Mouse (Mus musculus) midbrain, embryonic 14.5 days (tissue): ENCODE results near the gene Inafm1. TPM values are rescaled to one million over a fixed set of nuclear protein-coding genes. Genes with fewer than 3 reads are reported as not detected.
"Not testable (repeated sequence)": the region's sequence is repeated elsewhere in the genome, so short reads cannot be mapped to it uniquely, and the experiment has no call there.

Experiments used
- ATAC-seq: fragments of 200-750 bp; cut with Nextera tagmentation; 2 replicates; pipeline ENCODE4 v1.8.0; 2017; ENCODE audit warnings: moderate number of reproducible peaks, moderate library complexity; ENCODE audit not compliant: low FRiP score, low TSS enrichment
- DNase-seq: peaks from one replicate; pipeline ENCODE4 v3.0.0-alpha.2; 2015
- H3K27ac ChIP-seq: fragments of 300-500 bp; sonication (generic); replicated peaks from 2 replicates; pipeline ENCODE4 v1.5.1; 2014; ENCODE audit warnings: mild to moderate bottlenecking, low read depth, low read length, moderate library complexity
- H3K27me3 ChIP-seq: fragments of 300-500 bp; sonication (generic); 2 replicates; pipeline ENCODE4 v1.6.1; 2014; ENCODE audit warnings: low read length, control low read depth, mixed read lengths; ENCODE audit not compliant: control insufficient read depth, insufficient read depth
- H3K36me3 ChIP-seq: fragments of 300-500 bp; sonication (generic); 2 replicates; pipeline ENCODE4 v1.6.1; 2014; ENCODE audit warnings: low read length, control low read depth; ENCODE audit not compliant: control insufficient read depth, insufficient read depth
- H3K4me1 ChIP-seq: fragments of 300-500 bp; sonication (generic); 2 replicates; pipeline ENCODE4 v1.6.1; 2014; ENCODE audit warnings: mild to moderate bottlenecking, antibody characterized with exemption, low read length, control low read depth; ENCODE audit not compliant: control insufficient read depth, insufficient read depth
- H3K4me2 ChIP-seq: fragments of 300-500 bp; sonication (generic); 2 replicates; pipeline ENCODE4 v1.6.1; 2014; ENCODE audit warnings: mild to moderate bottlenecking, low read length, moderate library complexity
- H3K4me3 ChIP-seq: fragments of 300-500 bp; sonication (generic); replicated peaks from 2 replicates; pipeline ENCODE4 v1.5.1; 2014; ENCODE audit warnings: low read depth, low read length
- H3K9ac ChIP-seq: fragments of 300-500 bp; sonication (generic); replicated peaks from 2 replicates; pipeline ENCODE4 v1.6.1; 2014; ENCODE audit warnings: mild to moderate bottlenecking, low read length, moderate library complexity
- H3K9me3 ChIP-seq: fragments of 300-500 bp; sonication (generic); 2 replicates; pipeline ENCODE4 v1.6.1; 2016; ENCODE audit warnings: low read length, control low read depth, mixed read lengths; ENCODE audit not compliant: control insufficient read depth
- WGBS: fragments of 180-500 bp; shearing (Covaris S2); extraction: QIAGEN DNeasy Blood & Tissue Kit; methylation state at CpG from one replicate; pipeline ENCODE4 v1.1.7; 2014; 5-methylcytosine and 5-hydroxymethylcytosine counted together
- polyA plus RNA-seq: library from polyadenylated mRNA; unstranded; fragments of >200 nt; fragmentation: Nextera tagmentation; extraction: Ambion mirVana; gene quantifications from 2 replicates; pipeline ENCODE4 v1.2.1, GENCODE M21; 2014

The Inafm1 gene
- polyA plus RNA-seq, 1 experiment from 2014 or later = 36.4 TPM

- ATAC-seq, H3K9me3 ChIP-seq, H3K4me3 ChIP-seq, H3K27me3 ChIP-seq, H3K27ac ChIP-seq, H3K36me3 ChIP-seq, H3K4me2 ChIP-seq, DNase-seq, H3K9ac ChIP-seq: not testable (repeated sequence)
- 78% methylated on average over 6 of the region's 6 CpGs for WGBS
- H3K4me1 ChIP-seq = peaks cover 16% of the 10 kb centered on the region; the same call in 1 of the 2 replicates
These were observed 33.7 kb upstream of the Inafm1 start for GRCm38 (mm10) chr7:16307141-16307540.

- H3K27me3 ChIP-seq = no peaks in the 10 kb centered on the region
- WGBS = under 1% methylated on average over 52 of the region's 52 CpGs
- no peaks in the 10 kb centered on the region for H3K9me3 ChIP-seq
- H3K4me2 ChIP-seq = peak overlapping the region; percentile 83
- no peaks in the 10 kb centered on the region for H3K36me3 ChIP-seq
- peak overlapping the region; percentile 47 for H3K4me3 ChIP-seq
- H3K27ac ChIP-seq = peak overlapping the region; percentile 75
- ATAC-seq (peak; percentile 93), DNase-seq (peak; percentile 97)
- H3K9ac ChIP-seq = peak overlapping the region; percentile 53; the same call in 1 of the 2 replicates
- peaks cover 19% of the 10 kb centered on the region for H3K4me1 ChIP-seq
These were observed 26.1 kb upstream of the Inafm1 start for GRCm38 (mm10) chr7:16299419-16300035.

- no peak for DNase-seq
- WGBS = 79% methylated on average over 5 of the region's 5 CpGs
- Histone ChIP-seq H3K36me3 (no peaks in the 10 kb centered on the region), H3K4me2 (peak overlapping the region; percentile 83), H3K9me3 (no peaks in the 10 kb centered on the region), H3K27me3 (no peaks in the 10 kb centered on the region), H3K4me3 (peak overlapping the region; percentile 47), H3K4me1 (peaks cover 19% of the 10 kb centered on the region), H3K27ac (peak overlapping the region; percentile 75), H3K9ac (no peak overlapping the region)
- ATAC-seq = no peak
These were observed 25.5 kb upstream of the Inafm1 start for GRCm38 (mm10) chr7:16298927-16299326.

GRCm38 (mm10) chr7:16297616-16298015 is 24.2 kb upstream of the Inafm1 start:
- ATAC-seq (no peak), DNase-seq (no peak)
- Histone ChIP-seq H3K9me3 (no peaks in the 10 kb centered on the region), H3K27me3 (no peaks in the 10 kb centered on the region), H3K36me3 (no peaks in the 10 kb centered on the region), H3K4me3 (no peak overlapping the region), H3K4me1 (peaks cover 19% of the 10 kb centered on the region), H3K4me2 (peak overlapping the region; percentile 79; the same call in 1 of the 2 replicates), H3K9ac (no peak overlapping the region), H3K27ac (no peak overlapping the region)
- 61% methylated on average over 2 of the region's 2 CpGs for WGBS

- H3K36me3 ChIP-seq = no peaks in the 10 kb centered on the region
- under 1% methylated on average over 22 of the region's 22 CpGs for WGBS
- H3K27me3 ChIP-seq = no peaks in the 10 kb centered on the region
- H3K9ac ChIP-seq = peak overlapping the region; percentile 43
- DNase-seq = peak; percentile 88
- peak overlapping the region; percentile 30 for H3K4me3 ChIP-seq
- H3K4me1 ChIP-seq = peaks cover 19% of the 10 kb centered on the region
- peak overlapping the region; percentile 37 for H3K27ac ChIP-seq
- ATAC-seq = no peak
- H3K4me2 ChIP-seq = peak overlapping the region; percentile 79
- H3K9me3 ChIP-seq = no peaks in the 10 kb centered on the region
These were observed 23.5 kb upstream of the Inafm1 start for GRCm38 (mm10) chr7:16296766-16297390.

- ATAC-seq (no peak), DNase-seq (no peak)
- H3K9ac ChIP-seq = no peak overlapping the region
- no peaks in the 10 kb centered on the region for H3K27me3 ChIP-seq
- H3K4me3 ChIP-seq = no peak overlapping the region
- 0 out of 2 replicates have a peak overlapping the region, but pooled peaks have one; percentile 37 for H3K27ac ChIP-seq
- H3K4me2 ChIP-seq = peak overlapping the region; percentile 79
- no peaks in the 10 kb centered on the region for H3K36me3 ChIP-seq
- 39% methylated on average over 2 of the region's 2 CpGs for WGBS
- no peaks in the 10 kb centered on the region for H3K9me3 ChIP-seq
- H3K4me1 ChIP-seq = peaks cover 19% of the 10 kb centered on the region
These were observed 22.7 kb upstream of the Inafm1 start for GRCm38 (mm10) chr7:16296146-16296545.

GRCm38 (mm10) chr7:16295321-16295900 is 22.0 kb upstream of the Inafm1 start:
- Histone ChIP-seq H3K27ac (peak overlapping the region; percentile 73), H3K4me3 (peak overlapping the region; percentile 40), H3K27me3 (no peaks in the 10 kb centered on the region), H3K4me2 (peak overlapping the region; percentile 79), H3K9me3 (no peaks in the 10 kb centered on the region), H3K4me1 (peaks cover 19% of the 10 kb centered on the region), H3K9ac (no peak overlapping the region; the same call in 1 of the 2 replicates), H3K36me3 (no peaks in the 10 kb centered on the region)
- WGBS = 1% methylated on average over 41 of the region's 41 CpGs
- DNase-seq (peak; percentile 82), ATAC-seq (peak; percentile 37)

- peak; percentile 73 for ATAC-seq
- Histone ChIP-seq H3K4me3 (peak overlapping the region; percentile 40), H3K27me3 (no peaks in the 10 kb centered on the region), H3K36me3 (no peaks in the 10 kb centered on the region), H3K27ac (peak overlapping the region; percentile 73), H3K4me1 (peaks cover 16% of the 10 kb centered on the region; the same call in 1 of the 2 replicates), H3K4me2 (peak overlapping the region; percentile 79), H3K9ac (no peak overlapping the region; the same call in 1 of the 2 replicates), H3K9me3 (no peaks in the 10 kb centered on the region)
- DNase-seq = peak; percentile 95
- WGBS = under 1% methylated on average over 23 of the region's 23 CpGs
These were observed 21.4 kb upstream of the Inafm1 start for GRCm38 (mm10) chr7:16294837-16295236.
